Mouse (Mus musculus) layer of hippocampus, postnatal 14 days (tissue): ENCODE data around the gene Samd14. TPM values are rescaled to one million over a fixed set of nuclear protein-coding genes. Genes with fewer than 3 reads are reported as not detected.
"Not testable (repeated sequence)": the region's sequence is repeated elsewhere in the genome, so short reads cannot be mapped to it uniquely, and the experiment has no call there.

Source experiments
- DNase-seq, 2 experiments: peaks; one replicate each; pipeline ENCODE4 v3.0.0; 2021 to 2022; ENCODE audit warnings: low spot score in 2 of 2, mixed read lengths in 1 of 2
- total RNA-seq, 2 experiments: library from RNA; stranded (reverse); gene quantifications; 2 replicates each; pipeline ENCODE4 v1.2.3; 2021

Gene Samd14
- total RNA-seq, 2 experiments from 2014 or later, result 73.6 to 78.1 TPM

- DNase-seq, result no peak
Observed at GRCm38 (mm10) chr11:95004136-95004936, 5.3 kb upstream of the Samd14 start.

- no peak for DNase-seq
Observed at GRCm38 (mm10) chr11:95004937-95005198, 4.8 kb upstream of the Samd14 start.

GRCm38 (mm10) chr11:95006038-95006437, 3.6 kb upstream of the Samd14 start:
- no peak for DNase-seq

- peak in 1 of 2 experiments; percentile 75 for DNase-seq
Observed at GRCm38 (mm10) chr11:95006525-95007219, 3.0 kb upstream of the Samd14 start.

- DNase-seq, result no peak
Observed at GRCm38 (mm10) chr11:95007418-95007817, 2.3 kb upstream of the Samd14 start.

- peak in 1 of 2 experiments; percentile 50 for DNase-seq
Observed at GRCm38 (mm10) chr11:95008661-95009628, 734 bp upstream of the Samd14 start.

- DNase-seq, result peak in 1 of 2 experiments; percentile 57
Observed at GRCm38 (mm10) chr11:95010141-95010739, 561 bp downstream of the Samd14 start.

GRCm38 (mm10) chr11:95010841-95011403, 1.2 kb downstream of the Samd14 start:
- not testable (repeated sequence) for DNase-seq

GRCm38 (mm10) chr11:95011416-95011815, 1.7 kb downstream of the Samd14 start:
- no peak for DNase-seq

- no peak for DNase-seq
Observed at GRCm38 (mm10) chr11:95012075-95012474, 2.4 kb downstream of the Samd14 start.

- no peak for DNase-seq
Observed at GRCm38 (mm10) chr11:95012487-95012886, 2.8 kb downstream of the Samd14 start.

- DNase-seq, result no peak
Observed at GRCm38 (mm10) chr11:95015484-95015883, 5.8 kb downstream of the Samd14 start.

GRCm38 (mm10) chr11:95022237-95022992, 12.7 kb downstream of the Samd14 start:
- no peak for DNase-seq

- DNase-seq, result no peak
Observed at GRCm38 (mm10) chr11:95023481-95023880, 13.8 kb downstream of the Samd14 start.

GRCm38 (mm10) chr11:95024439-95025184, 14.9 kb downstream of the Samd14 start:
- DNase-seq, result peak in 1 of 2 experiments; percentile 62

- no peak for DNase-seq
Observed at GRCm38 (mm10) chr11:95025227-95026012, 15.7 kb downstream of the Samd14 start.

GRCm38 (mm10) chr11:95026090-95026542, 16.4 kb downstream of the Samd14 start:
- DNase-seq, result no peak

GRCm38 (mm10) chr11:95026849-95027248, 17.2 kb downstream of the Samd14 start:
- DNase-seq, result no peak
